Mouse (Mus musculus): ENCODE results near the gene Ly6g5b.

GRCm38 (mm10) chr17:35102299-35102698 lies 12.9 kb downstream of the Ly6g5b start:
- TF ChIP-seq CTCF (IDR thresholded peaks at IDR 0.05; ENCODE audit: low read depth, low read length) = no peak
- no peak for TF ChIP-seq POLR2A (IDR thresholded peaks at IDR 0.05; ENCODE audit: extremely low read depth, insufficient read depth, low read length)

All from liver, adult 2 months (tissue).